Mouse (Mus musculus) lung, embryonic 16.5 days (tissue): ENCODE data around the gene Gtf2ird2. TPM values are rescaled to one million over a fixed set of nuclear protein-coding genes. Genes with fewer than 3 reads are reported as not detected.

Experiments used
- ATAC-seq: fragments of 200-750 bp; cut with Nextera tagmentation; 2 replicates; pipeline ENCODE4 v1.8.0; 2017; ENCODE audit warnings: low read depth, mild to moderate bottlenecking, moderate library complexity
- H3K27ac ChIP-seq: fragments of 300-500 bp; sonication (generic); 2 replicates; pipeline ENCODE4 v1.5.1; 2014; ENCODE audit warnings: mild to moderate bottlenecking, control low read depth, low read length
- H3K27me3 ChIP-seq: fragments of 300-500 bp; sonication (generic); 2 replicates; pipeline ENCODE4 v1.6.1; 2014; ENCODE audit warnings: low read depth, low read length, mixed read lengths; ENCODE audit not compliant: control insufficient read depth, insufficient read depth
- H3K36me3 ChIP-seq: fragments of 300-500 bp; sonication (generic); 2 replicates; pipeline ENCODE4 v1.6.1; 2014; ENCODE audit warnings: low read length; ENCODE audit not compliant: control insufficient read depth, insufficient read depth
- H3K4me1 ChIP-seq: fragments of 300-500 bp; sonication (generic); replicated peaks from 2 replicates; pipeline ENCODE4 v1.6.1; 2014; ENCODE audit warnings: low read length, mixed read lengths; ENCODE audit not compliant: control insufficient read depth, insufficient read depth
- H3K4me2 ChIP-seq: fragments of 300-500 bp; sonication (generic); 2 replicates; pipeline ENCODE4 v1.6.1; 2014; ENCODE audit warnings: low read depth, low read length, control low read depth
- H3K4me3 ChIP-seq: fragments of 300-500 bp; sonication (generic); 2 replicates; pipeline ENCODE4 v1.5.1; 2014; ENCODE audit warnings: mild to moderate bottlenecking, low read length, control low read depth
- H3K9ac ChIP-seq: fragments of 300-500 bp; sonication (generic); 2 replicates; pipeline ENCODE4 v1.6.1; 2014; ENCODE audit warnings: low read length, control low read depth
- H3K9me3 ChIP-seq: fragments of 300-500 bp; sonication (generic); 2 replicates; pipeline ENCODE4 v1.6.1; 2016; ENCODE audit warnings: low read length; ENCODE audit not compliant: control insufficient read depth
- WGBS: fragments of 180-500 bp; shearing (Covaris S2); extraction: QIAGEN DNeasy Blood & Tissue Kit; methylation state at CpG from one replicate; pipeline ENCODE4 v1.1.7; 2014; 5-methylcytosine and 5-hydroxymethylcytosine counted together
- polyA plus RNA-seq: library from polyadenylated mRNA; unstranded; fragments of >200 nt; fragmentation: Nextera tagmentation; extraction: Ambion mirVana; gene quantifications from 2 replicates; pipeline ENCODE4 v1.2.1, GENCODE M21; 2015

The Gtf2ird2 gene
- polyA plus RNA-seq, 1 experiment from 2014 or later = 8.6 TPM

DNA sequence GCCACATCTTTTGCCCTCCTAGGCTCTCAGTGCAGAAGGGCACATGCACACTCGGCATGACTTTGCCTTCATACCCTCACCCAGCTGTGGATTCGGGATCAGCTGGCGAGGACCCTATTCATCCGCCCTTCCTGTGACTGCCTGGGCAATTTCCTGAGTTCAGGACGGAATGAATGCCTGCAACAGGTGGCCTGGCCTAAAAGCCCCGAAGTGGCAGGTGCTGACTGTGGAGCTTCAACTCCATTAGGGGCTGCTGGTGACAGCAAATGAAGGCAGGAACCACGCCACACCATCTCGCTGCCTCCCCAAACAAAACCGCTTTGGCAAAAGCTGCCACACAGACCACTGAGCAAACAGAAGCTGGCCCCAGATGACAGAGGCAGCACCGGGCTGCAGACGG is 31.9 kb upstream of the Gtf2ird2 start:
- ATAC-seq = no peak
- Histone ChIP-seq H3K36me3 (peaks cover 30% of the 10 kb centered on the region), H3K27me3 (no peaks in the 10 kb centered on the region)

DNA sequence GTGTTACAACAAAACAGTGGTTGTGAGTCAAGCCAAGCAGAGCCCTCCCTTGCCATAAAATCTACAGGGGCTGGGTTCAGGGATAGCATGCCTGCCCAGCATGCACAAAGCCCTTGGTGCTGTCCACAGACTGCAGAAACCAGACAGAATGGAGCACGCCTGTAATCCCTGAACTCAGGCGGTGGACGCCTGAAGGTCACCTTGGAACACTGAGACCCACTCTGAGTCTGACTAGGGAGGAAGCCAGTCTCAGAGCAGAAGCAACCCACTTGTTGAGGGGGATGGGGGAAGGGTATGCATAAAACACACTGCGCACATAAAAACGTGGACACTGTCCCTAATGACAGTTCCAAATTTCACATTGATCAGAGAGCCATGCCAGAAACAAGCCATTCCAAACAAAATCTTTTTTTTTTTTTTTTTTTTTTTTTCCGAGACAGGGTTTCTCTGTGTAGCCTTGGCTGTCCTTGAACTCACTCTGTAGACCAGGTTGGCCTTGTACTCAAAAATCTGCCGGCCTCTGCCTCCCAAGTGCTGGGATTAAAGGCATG is 27.8 kb upstream of the Gtf2ird2 start:
- WGBS = 87% methylated on average over 7 of the region's 7 CpGs
- Histone ChIP-seq H3K4me3 (no peak overlapping the region), H3K9ac (no peak overlapping the region), H3K36me3 (peaks cover 32% of the 10 kb centered on the region), H3K9me3 (no peaks in the 10 kb centered on the region), H3K27me3 (no peaks in the 10 kb centered on the region), H3K4me1 (no peaks in the 10 kb centered on the region), H3K4me2 (no peak overlapping the region), H3K27ac (no peak overlapping the region)
- no peak for ATAC-seq

More for the DNA sequence above, 31.9 kb upstream of the Gtf2ird2 start:
- Histone ChIP-seq H3K9me3 (no peaks in the 10 kb centered on the region), H3K4me2 (no peak overlapping the region), H3K27ac (no peak overlapping the region), H3K4me1 (peaks cover 4% of the 10 kb centered on the region; the same call in 1 of the 2 replicates), H3K4me3 (no peak overlapping the region), H3K9ac (no peak overlapping the region)
- WGBS = 66% methylated on average over 11 of the region's 11 CpGs

DNA sequence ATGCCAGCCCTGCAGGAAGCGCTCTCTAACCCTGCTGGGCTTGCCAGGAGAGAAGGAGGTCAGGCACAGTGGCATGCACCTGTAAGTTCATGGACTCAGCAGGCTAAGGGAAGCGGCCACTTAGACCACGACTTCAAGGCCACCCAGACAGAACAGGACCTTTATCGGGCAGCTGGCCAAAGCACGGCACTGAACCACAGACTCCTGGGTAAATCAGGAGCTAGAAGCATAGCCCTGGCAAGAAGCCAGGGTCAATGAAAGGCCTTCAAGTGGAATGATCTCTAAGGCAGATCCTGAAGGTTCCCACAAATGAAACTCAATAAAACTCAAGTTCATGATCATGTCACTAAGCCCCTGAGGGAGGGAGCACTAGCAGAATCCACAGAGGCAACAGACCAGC is 19.1 kb upstream of the Gtf2ird2 start:
- no peak overlapping the region for H3K4me2 ChIP-seq
- H3K27ac ChIP-seq = no peak overlapping the region
- H3K4me1 ChIP-seq = peaks cover 2% of the 10 kb centered on the region; the same call in 1 of the 2 replicates
- 44% methylated on average over 5 of the region's 5 CpGs for WGBS
- H3K9ac ChIP-seq = no peak overlapping the region
- no peaks in the 10 kb centered on the region for H3K9me3 ChIP-seq
- no peaks in the 10 kb centered on the region for H3K27me3 ChIP-seq
- peaks cover 30% of the 10 kb centered on the region for H3K36me3 ChIP-seq
- H3K4me3 ChIP-seq = no peak overlapping the region
- peak; percentile 60; the same call in 1 of the 2 replicates for ATAC-seq

DNA sequence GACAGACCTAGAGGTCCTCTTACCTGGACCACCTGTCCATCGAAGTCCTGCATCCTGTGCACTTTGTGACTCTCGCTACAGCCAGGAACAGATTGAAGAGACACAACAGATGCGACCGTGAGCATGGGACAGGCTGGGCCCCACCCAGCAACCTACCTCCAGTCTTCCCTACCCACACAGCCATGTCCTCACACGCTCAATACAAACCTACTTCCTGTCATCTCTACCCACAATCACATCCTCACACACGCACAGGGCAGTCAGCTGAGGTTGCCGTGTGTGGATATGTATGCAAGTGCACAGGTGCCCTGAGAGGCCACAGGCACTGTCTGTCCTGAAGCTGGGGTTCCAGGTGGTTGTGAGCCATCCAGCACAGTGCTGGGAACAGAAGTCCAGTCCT is 17.2 kb upstream of the Gtf2ird2 start:
- Histone ChIP-seq H3K9ac (no peak overlapping the region), H3K4me2 (no peak overlapping the region), H3K9me3 (no peaks in the 10 kb centered on the region), H3K4me3 (no peak overlapping the region), H3K27me3 (no peaks in the 10 kb centered on the region), H3K36me3 (peaks cover 17% of the 10 kb centered on the region), H3K27ac (no peak overlapping the region), H3K4me1 (peaks cover 2% of the 10 kb centered on the region; the same call in 1 of the 2 replicates)
- 85% methylated on average over 7 of the region's 7 CpGs for WGBS
- no peak for ATAC-seq

DNA sequence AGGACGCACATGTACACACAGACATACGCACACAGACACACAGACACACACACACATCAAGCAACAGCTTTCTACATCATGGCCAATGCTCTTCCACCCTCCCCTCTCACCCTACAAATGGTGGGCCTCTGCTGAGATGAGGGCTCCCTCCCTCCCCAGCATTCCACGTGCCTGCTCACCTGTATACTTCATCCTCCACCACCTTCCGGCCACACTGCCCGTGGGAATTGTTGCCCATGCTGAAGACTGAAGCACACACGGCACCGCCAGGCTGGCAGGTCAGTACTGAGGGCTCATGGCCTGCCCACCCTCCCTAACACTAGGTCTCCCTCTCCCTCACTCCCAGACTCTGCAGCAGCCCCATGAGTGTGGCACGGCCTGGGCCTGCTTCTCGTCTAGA is 15.8 kb upstream of the Gtf2ird2 start:
- peaks cover 11% of the 10 kb centered on the region for H3K36me3 ChIP-seq
- H3K4me1 ChIP-seq = peaks cover 2% of the 10 kb centered on the region; the same call in 1 of the 2 replicates
- ATAC-seq = no peak
- H3K27me3 ChIP-seq = no peaks in the 10 kb centered on the region
- no peaks in the 10 kb centered on the region for H3K9me3 ChIP-seq
- no peak overlapping the region for H3K9ac ChIP-seq
- H3K4me2 ChIP-seq = no peak overlapping the region
- 88% methylated on average over 9 of the region's 9 CpGs for WGBS
- H3K27ac ChIP-seq = no peak overlapping the region
- no peak overlapping the region for H3K4me3 ChIP-seq

DNA sequence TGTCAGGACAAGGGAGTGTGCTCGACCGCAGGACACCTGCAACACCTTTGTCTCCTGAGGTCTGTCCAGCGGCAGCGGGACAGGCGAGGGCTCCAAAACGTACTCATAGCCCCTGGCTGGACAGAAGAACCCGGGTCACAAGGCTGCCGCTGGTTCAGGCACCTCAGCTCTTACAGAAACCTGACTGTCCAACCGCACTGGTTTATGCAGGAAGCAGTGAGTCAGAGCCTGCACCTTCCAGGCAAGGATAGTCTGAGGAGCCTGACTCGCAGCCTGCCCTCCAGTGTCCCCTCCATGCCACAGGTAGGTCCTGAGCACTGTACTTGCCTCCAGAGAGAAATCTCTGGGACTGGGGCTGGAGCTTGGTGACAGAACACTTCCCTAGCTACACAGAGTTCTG is 14.6 kb upstream of the Gtf2ird2 start:
- 85% methylated on average over 10 of the region's 10 CpGs for WGBS
- no peaks in the 10 kb centered on the region for H3K9me3 ChIP-seq
- H3K9ac ChIP-seq = no peak overlapping the region
- no peak overlapping the region for H3K4me3 ChIP-seq
- no peak overlapping the region for H3K27ac ChIP-seq
- H3K27me3 ChIP-seq = no peaks in the 10 kb centered on the region
- peaks cover 4% of the 10 kb centered on the region; the same call in 1 of the 2 replicates for H3K36me3 ChIP-seq
- no peak overlapping the region for H3K4me2 ChIP-seq
- no peak for ATAC-seq
- H3K4me1 ChIP-seq = peaks cover 2% of the 10 kb centered on the region; the same call in 1 of the 2 replicates

DNA sequence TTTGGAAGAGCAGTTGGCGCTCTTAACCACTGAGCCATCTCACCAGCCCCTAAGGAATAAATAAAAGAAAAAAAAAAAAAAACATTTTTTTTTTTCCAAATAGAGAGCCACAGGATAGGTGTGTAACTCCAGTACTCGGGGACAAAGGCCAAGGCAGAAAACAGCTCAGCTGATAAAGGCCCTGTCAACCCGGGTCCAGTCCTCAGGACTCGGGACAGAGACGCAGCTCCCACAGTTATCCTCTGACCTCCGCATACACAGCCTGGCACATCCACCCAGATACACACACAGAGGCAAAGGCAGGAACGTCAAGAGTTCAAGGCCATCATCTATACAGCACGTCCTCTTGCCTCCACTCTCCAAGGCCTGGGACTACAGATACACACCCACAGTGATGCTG is 13.7 kb upstream of the Gtf2ird2 start:
- Histone ChIP-seq H3K4me3 (no peak overlapping the region), H3K9me3 (no peaks in the 10 kb centered on the region), H3K4me2 (no peak overlapping the region), H3K36me3 (peaks cover 4% of the 10 kb centered on the region; the same call in 1 of the 2 replicates), H3K27me3 (no peaks in the 10 kb centered on the region), H3K27ac (no peak overlapping the region), H3K4me1 (no peaks in the 10 kb centered on the region), H3K9ac (no peak overlapping the region)
- no peak for ATAC-seq
- 89% methylated on average over 8 of the region's 8 CpGs for WGBS

DNA sequence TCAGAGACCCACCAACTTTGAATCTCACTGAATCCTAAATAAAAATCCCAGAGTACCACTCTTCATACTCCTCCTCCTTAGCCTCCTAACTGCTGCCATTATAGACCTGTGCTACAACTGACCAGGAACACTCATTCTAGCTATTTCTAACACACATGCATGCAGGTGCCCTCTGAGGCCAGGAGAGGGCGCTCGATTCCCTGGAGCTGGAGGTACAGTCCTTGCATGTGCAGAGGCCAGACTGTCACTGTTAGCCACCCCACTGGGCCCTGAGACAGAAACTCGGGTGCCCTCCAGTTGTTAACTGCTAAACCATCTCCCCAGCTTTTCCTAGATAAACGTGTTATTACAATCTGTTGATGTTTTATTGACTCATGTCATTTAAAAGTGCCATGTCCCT is 10.6 kb upstream of the Gtf2ird2 start:
- Histone ChIP-seq H3K36me3 (no peaks in the 10 kb centered on the region; the same call in 1 of the 2 replicates), H3K27ac (no peak overlapping the region), H3K27me3 (no peaks in the 10 kb centered on the region), H3K9ac (no peak overlapping the region), H3K9me3 (no peaks in the 10 kb centered on the region), H3K4me1 (peaks cover 10% of the 10 kb centered on the region), H3K4me3 (no peak overlapping the region), H3K4me2 (no peak overlapping the region)
- WGBS = 35% methylated on average over 4 of the region's 4 CpGs
- ATAC-seq = no peak

DNA sequence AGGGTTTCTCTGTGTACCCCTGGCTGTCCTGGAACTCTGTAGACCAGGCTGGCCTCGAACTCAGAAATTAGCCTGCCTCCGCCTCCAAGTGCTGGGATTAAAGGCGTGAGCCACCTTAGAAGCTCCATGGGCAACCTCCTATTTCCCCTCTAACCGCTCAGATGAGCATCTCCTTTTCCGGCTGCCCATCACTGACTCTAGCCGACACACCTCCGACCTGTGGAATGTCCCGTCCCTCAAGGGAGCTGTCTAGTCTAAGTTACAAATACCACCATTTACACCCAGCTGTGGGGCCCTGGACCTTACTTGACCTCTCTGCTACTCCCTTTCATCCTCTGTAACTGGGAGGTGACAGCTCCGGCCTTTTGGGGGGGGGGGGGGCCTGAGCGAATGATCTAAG is 8.1 kb upstream of the Gtf2ird2 start:
- Histone ChIP-seq H3K4me3 (peak overlapping the region; percentile 94), H3K4me1 (peaks cover 10% of the 10 kb centered on the region), H3K27ac (peak overlapping the region; percentile 80; the same call in 1 of the 2 replicates), H3K36me3 (no peaks in the 10 kb centered on the region; the same call in 1 of the 2 replicates), H3K27me3 (no peaks in the 10 kb centered on the region), H3K4me2 (peak overlapping the region; percentile 74), H3K9me3 (no peaks in the 10 kb centered on the region), H3K9ac (peak overlapping the region; percentile 83)
- ATAC-seq = no peak
- WGBS = 10% methylated on average over 10 of the region's 10 CpGs
